Mouse (Mus musculus) neural tube, embryonic 14.5 days (tissue): Measurements from ENCODE around the gene Scgb2b26. TPM values are rescaled to one million over a fixed set of nuclear protein-coding genes. Genes with fewer than 3 reads are reported as not detected.
"Not testable (repeated sequence)": the region's sequence is repeated elsewhere in the genome, so short reads cannot be mapped to it uniquely, and the experiment has no call there.

Experiments
- ATAC-seq: fragments of 200-750 bp; cut with Nextera tagmentation; 2 replicates; pipeline ENCODE4 v1.8.0; 2017; ENCODE audit warnings: low read depth, mild to moderate bottlenecking, moderate TSS enrichment, moderate library complexity
- H3K27ac ChIP-seq: fragments of 300-500 bp; sonication (generic); 2 replicates; pipeline ENCODE4 v1.5.1; 2014; ENCODE audit warnings: low read depth, mild to moderate bottlenecking, control low read depth, low read length, moderate library complexity, mixed read lengths
- H3K27me3 ChIP-seq: fragments of 300-500 bp; sonication (generic); 2 replicates; pipeline ENCODE4 v1.6.1; 2014; ENCODE audit warnings: low read length; ENCODE audit not compliant: control insufficient read depth, insufficient read depth
- H3K36me3 ChIP-seq: fragments of 300-500 bp; sonication (generic); 2 replicates; pipeline ENCODE4 v1.6.1; 2014; ENCODE audit warnings: low read length, mixed read lengths; ENCODE audit not compliant: control insufficient read depth, insufficient read depth
- H3K4me1 ChIP-seq: fragments of 300-500 bp; sonication (generic); 2 replicates; pipeline ENCODE4 v1.6.1; 2014; ENCODE audit warnings: low read length; ENCODE audit not compliant: control insufficient read depth, insufficient read depth
- H3K4me2 ChIP-seq: fragments of 300-500 bp; sonication (generic); 2 replicates; pipeline ENCODE4 v1.6.1; 2014; ENCODE audit warnings: mild to moderate bottlenecking, low read depth, low read length, control low read depth
- H3K4me3 ChIP-seq: fragments of 300-500 bp; sonication (generic); 2 replicates; pipeline ENCODE4 v1.5.1; 2014; ENCODE audit warnings: low read depth, low read length, control low read depth, mixed read lengths
- H3K9ac ChIP-seq: fragments of 300-500 bp; sonication (generic); replicated peaks from 2 replicates; pipeline ENCODE4 v1.6.1; 2014; ENCODE audit warnings: low read depth, mild to moderate bottlenecking, control low read depth, low read length, mixed read lengths
- H3K9me3 ChIP-seq: fragments of 300-500 bp; sonication (generic); 2 replicates; pipeline ENCODE4 v1.6.1; 2016; ENCODE audit warnings: low read length; ENCODE audit not compliant: control insufficient read depth
- WGBS: fragments of 180-500 bp; shearing (Covaris S2); extraction: QIAGEN DNeasy Blood & Tissue Kit; methylation state at CpG from one replicate; pipeline ENCODE4 v1.1.7; 2014; 5-methylcytosine and 5-hydroxymethylcytosine counted together
- polyA plus RNA-seq: library from polyadenylated mRNA; unstranded; fragments of >200 nt; fragmentation: Nextera tagmentation; extraction: Ambion mirVana; gene quantifications from 2 replicates; pipeline ENCODE4 v1.2.1, GENCODE M21; 2014

Scgb2b26 gene
- polyA plus RNA-seq, result not detected in 2 replicates

- no peak for ATAC-seq
- 94% methylated on average over 4 of the region's 4 CpGs for WGBS
- H3K9me3 ChIP-seq, result peaks cover 7% of the 10 kb centered on the region; the same call in 1 of the 2 replicates
These were observed at the start of gene Scgb2b26 for GRCm38 (mm10) chr7:33944940-33945339. Gene Scgb2b26 (minus strand): TSS chr7:33945040.

DNA sequence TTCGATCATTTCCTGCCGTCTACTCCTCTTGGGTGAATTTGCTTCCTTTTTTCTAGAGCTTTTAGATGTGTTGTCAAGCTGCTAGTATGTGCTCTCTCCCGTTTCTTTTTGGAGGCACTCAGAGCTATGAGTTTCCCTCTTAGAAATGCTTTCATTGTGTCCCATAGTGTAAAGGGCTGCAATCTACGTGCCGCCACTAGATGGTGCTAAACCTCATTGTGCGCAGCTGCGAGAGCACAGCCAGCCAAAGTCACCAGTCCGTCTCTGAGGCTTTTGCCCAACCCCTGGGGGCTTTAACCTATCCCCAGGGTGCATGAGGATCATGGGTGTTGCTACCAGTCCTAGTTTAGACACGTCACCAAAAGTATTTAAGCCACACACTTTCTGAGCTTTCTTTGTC is 37.4 kb upstream of the Scgb2b26 start:
- ATAC-seq, result not testable (repeated sequence)
- WGBS, result 21% methylated on average over 8 of the region's 9 CpGs

More at GRCm38 (mm10) chr7:33944940-33945339, at the start of gene Scgb2b26:
- Histone ChIP-seq H3K4me2 (no peak within 1 kb of the TSS), H3K4me3 (no peak within 1 kb of the TSS), H3K9ac (no peak within 1 kb of the TSS), H3K27ac (no peak within 1 kb of the TSS), H3K27me3 (no peaks in the 10 kb centered on the region), H3K36me3 (no peaks in the 10 kb centered on the region), H3K4me1 (no peaks in the 10 kb centered on the region)

DNA sequence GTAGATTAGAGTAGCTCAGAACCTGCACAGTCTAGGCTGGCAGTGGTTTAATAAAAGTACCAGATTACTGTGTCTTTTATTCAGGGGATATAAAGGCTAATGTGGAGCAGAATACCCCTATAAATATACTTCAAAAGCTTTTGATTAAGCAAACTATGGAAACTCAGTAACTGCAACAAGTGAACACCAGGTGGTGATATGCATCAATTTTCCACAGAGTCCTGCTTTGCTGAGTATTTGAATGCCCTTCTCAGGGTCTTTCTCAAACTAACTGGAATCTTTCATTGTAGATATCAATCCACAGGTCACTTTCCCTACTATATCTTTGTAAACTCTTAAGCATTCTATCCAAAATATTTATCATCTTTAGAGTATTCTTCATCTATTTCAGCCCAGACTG is 41.9 kb downstream of the Scgb2b26 start:
- Histone ChIP-seq H3K4me3 (no peak overlapping the region), H3K9ac (no peak overlapping the region), H3K27ac (no peak overlapping the region), H3K4me2 (no peak overlapping the region), H3K4me1 (no peaks in the 10 kb centered on the region), H3K36me3 (no peaks in the 10 kb centered on the region), H3K9me3 (peaks cover 12% of the 10 kb centered on the region), H3K27me3 (no peaks in the 10 kb centered on the region)
- ATAC-seq, result no peak

More for the DNA sequence above, 37.4 kb upstream of the Scgb2b26 start:
- not testable (repeated sequence) for H3K4me2 ChIP-seq, H3K27me3 ChIP-seq, H3K4me1 ChIP-seq, H3K4me3 ChIP-seq, H3K9me3 ChIP-seq, H3K9ac ChIP-seq, H3K36me3 ChIP-seq, H3K27ac ChIP-seq

GRCm38 (mm10) chr7:33900803-33901202 is 44.0 kb downstream of the Scgb2b26 start:
- H3K9me3 ChIP-seq, result peaks cover 12% of the 10 kb centered on the region
- 89% methylated on average over 2 of the region's 2 CpGs for WGBS
- no peak overlapping the region for H3K4me3 ChIP-seq
- no peaks in the 10 kb centered on the region for H3K27me3 ChIP-seq
- ATAC-seq, result no peak
- no peak overlapping the region for H3K27ac ChIP-seq
- no peak overlapping the region for H3K4me2 ChIP-seq
- no peaks in the 10 kb centered on the region for H3K36me3 ChIP-seq
- H3K4me1 ChIP-seq, result no peaks in the 10 kb centered on the region
- no peak overlapping the region for H3K9ac ChIP-seq

- no peak overlapping the region for H3K4me2 ChIP-seq
- H3K4me1 ChIP-seq, result no peaks in the 10 kb centered on the region
- H3K27ac ChIP-seq, result no peak overlapping the region
- no peaks in the 10 kb centered on the region for H3K27me3 ChIP-seq
- H3K36me3 ChIP-seq, result no peaks in the 10 kb centered on the region
- H3K4me3 ChIP-seq, result no peak overlapping the region
- ATAC-seq, result no peak
- H3K9ac ChIP-seq, result no peak overlapping the region
- WGBS, result 61% methylated on average over 2 of the region's 2 CpGs
- H3K9me3 ChIP-seq, result peaks cover 15% of the 10 kb centered on the region
These were observed 44.8 kb downstream of the Scgb2b26 start for GRCm38 (mm10) chr7:33900007-33900406.

Other genes starting within 250 kb of the Scgb2b26 start
- gene Scgb2b24, start 205.7 kb downstream of the Scgb2b26 start, polyA plus RNA-seq, result not detected in 2 replicates
- not detected in 2 replicates for gene Scgb1b24, start 201.2 kb downstream of the Scgb2b26 start, polyA plus RNA-seq
- not detected in 2 replicates for gene Scgb2b27, start 68.9 kb upstream of the Scgb2b26 start, polyA plus RNA-seq
- gene Scgb1b27, start 76.4 kb upstream of the Scgb2b26 start, polyA plus RNA-seq, result not detected in 2 replicates
- gene Scgb1b30, start 150.4 kb upstream of the Scgb2b26 start, polyA plus RNA-seq, result not detected in 2 replicates
- gene Wtip, start 188.2 kb upstream of the Scgb2b26 start, polyA plus RNA-seq, result 2.9 and 4.1 TPM in 2 replicates
- 166 and 193 TPM in 2 replicates for gene Uba2, start 224.6 kb upstream of the Scgb2b26 start, polyA plus RNA-seq